Mouse (Mus musculus) urinary bladder, postnatal 36 days (tissue): ENCODE measurements around the gene Sema4a.

Experiments used
- DNase-seq, 2 experiments: peaks; one replicate each; pipeline ENCODE4 v3.0.0; 2022; ENCODE audit warnings: low spot score in 2 of 2, mixed read lengths in 1 of 2

The Sema4a gene

GRCm38 (mm10) chr3:88456313-88456712 lies 4.7 kb downstream of the Sema4a start:
- no peak for DNase-seq

DNA sequence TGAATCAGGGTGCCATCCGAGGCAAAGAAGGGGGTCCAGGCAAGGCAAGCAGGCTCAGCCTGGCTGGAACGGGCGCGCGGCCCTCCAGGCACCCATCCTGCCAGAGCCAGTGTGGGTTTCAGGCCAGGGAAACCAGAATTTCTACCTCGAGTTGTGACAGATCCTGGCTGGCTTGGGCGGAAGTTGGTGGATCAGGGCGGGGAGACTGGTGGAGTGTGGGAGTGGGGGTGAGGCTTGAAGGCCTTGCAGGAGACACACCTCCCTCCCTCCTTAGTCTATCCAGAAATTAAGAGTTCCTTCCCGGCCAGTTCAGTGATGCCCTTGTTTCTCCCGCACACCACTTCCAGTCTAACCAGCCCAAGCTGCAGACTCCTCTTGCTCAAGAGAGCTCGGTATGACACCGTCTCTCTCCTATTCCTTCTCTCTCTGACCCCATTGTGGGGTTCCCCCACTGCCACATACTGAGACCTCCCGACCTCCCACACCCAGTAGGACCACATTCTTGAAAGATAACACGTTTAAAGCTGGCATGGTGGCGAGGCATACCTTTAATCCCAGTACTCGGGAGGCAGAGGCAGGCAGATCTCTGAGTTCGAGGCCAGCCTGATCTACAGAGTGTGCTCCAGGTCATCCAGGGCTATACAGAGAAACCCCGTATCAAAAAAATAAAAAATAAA lies 5.3 kb downstream of the Sema4a start:
- peak; percentile 77 to 87 for DNase-seq

DNA sequence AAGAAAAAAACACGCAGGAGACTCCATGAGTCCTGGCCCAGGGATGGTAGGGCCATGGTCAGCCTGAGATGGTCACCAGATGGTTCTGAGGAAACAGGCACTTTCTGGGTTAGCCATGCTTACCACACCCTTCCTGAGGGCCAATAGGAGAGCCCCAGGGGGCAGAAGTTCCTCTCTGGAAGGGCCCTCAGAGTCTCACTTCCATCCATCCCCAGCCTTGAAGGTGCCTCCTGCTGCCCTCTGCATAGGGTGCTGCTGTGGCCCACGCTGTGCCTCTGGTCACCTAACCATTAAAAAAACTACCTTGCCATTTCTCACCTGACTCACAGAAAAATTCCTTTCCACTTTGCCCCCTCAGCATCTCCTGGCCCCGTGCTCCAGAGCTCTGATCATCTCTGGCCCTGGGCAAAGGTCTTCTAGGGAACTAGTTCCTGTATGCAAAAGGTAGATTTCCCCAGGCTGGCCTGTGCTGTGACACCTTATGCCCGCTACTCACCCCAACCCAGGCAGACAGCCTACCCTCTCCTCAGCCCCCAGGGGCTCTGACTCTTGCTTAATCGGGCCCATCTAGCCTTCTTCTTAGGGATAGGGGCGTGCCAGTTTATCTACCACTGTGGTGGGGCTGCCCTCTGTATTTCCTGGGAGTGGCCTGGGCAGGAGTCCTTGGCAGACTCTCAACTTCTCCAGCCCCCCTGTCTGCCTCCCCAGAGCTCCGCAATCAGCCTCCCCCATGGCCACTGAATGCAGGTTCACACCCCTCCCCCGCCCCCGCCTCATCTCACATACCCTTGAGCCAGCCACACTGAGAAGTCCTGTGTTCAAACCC lies 6.0 kb downstream of the Sema4a start:
- no peak for DNase-seq

DNA sequence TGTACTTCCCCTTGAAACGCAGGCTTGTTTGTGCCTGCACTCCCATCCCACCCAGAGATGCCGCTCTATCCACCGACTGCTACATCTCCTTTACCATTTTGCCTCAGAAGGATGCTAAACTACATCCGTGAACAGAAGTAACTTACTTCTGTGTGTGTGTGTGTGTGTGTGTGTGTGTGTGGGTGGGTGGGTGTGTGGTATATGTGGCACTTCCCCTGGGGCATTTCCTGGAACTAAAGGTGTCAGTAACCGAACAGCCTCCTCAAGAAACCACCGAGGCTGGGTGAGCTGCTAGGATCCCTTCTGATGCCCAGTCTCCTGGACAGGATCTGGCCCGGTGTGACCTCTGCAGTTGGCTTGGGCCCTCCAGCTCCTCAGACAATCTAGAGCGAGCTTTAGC lies 7.0 kb downstream of the Sema4a start:
- DNase-seq, result no peak

GRCm38 (mm10) chr3:88453369-88453768 lies 7.6 kb downstream of the Sema4a start:
- DNase-seq, result no peak

DNA sequence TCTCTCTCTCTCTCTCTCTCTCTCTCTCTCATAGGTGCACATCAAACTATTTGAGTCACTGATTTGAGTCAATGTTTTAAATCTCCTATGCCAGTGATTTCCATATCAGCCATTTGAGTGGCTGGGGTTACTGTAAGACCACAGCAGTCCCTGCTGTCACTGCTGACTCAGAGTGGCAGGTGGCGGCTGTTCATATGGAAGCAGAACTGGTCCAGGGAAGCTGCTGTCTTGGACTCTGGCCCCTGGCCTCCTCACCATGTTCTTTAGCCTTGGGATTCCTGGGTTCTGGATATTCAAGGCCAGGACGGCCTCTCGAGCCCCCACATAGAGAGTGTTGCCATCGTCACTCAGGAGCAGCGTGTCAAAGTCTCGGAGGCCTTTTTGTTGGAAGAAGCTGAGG lies 8.3 kb downstream of the Sema4a start:
- no peak for DNase-seq

DNA sequence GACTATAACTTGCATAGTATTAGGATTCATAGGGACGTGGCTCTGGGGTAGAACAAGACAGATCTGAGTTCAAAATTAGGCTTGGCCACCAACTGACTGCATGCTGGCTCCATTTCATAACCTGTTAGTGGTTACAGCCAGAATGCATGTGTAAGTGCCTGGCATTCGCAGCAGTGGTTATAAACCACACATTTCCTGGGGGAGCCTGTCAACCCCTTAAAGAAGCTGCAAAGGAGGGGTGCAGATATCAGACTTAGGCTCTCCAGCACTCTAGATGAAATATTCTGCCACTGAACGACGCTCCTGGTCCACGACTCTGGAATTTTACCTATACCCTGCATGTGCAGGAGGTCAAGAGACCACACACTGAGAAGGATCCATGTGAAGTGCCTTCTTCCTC lies 8.7 kb downstream of the Sema4a start:
- DNase-seq, result no peak

DNA sequence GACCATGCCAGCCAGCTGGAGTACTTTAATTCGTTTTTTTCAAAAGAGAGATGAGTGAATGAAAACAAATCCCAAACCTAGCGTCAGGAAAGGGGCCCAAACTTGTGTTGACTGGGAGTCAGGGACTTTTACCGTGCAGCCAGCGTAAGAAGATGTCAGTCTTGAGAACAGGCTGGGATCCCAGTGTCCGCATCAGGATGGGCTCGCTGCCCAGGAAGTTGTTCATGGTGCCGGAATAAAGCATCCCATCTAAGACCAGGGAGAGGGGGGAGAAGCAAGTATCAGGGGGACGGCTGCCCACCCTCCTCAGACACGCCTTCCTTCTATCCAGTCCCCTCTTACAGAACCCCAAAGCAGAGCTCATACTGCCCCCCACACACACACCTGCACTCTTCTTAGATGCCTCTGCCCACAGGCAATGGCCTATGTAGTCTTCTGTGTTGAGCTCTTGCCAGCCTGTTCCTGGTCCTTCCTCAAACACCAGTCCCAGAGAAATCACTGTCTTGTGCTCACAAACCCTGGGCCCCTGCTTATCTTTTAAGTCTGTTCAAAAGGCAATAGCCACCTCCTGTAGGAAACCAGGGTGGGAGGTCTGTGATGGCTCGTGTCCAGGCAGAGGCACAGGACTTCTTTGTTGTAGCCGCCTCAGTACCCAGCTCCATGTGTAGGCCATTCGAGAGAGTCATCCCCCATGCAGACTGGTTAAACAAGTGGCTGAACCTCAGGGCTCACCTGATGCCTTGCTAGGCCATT lies 10.4 kb downstream of the Sema4a start:
- DNase-seq, result no peak

DNA sequence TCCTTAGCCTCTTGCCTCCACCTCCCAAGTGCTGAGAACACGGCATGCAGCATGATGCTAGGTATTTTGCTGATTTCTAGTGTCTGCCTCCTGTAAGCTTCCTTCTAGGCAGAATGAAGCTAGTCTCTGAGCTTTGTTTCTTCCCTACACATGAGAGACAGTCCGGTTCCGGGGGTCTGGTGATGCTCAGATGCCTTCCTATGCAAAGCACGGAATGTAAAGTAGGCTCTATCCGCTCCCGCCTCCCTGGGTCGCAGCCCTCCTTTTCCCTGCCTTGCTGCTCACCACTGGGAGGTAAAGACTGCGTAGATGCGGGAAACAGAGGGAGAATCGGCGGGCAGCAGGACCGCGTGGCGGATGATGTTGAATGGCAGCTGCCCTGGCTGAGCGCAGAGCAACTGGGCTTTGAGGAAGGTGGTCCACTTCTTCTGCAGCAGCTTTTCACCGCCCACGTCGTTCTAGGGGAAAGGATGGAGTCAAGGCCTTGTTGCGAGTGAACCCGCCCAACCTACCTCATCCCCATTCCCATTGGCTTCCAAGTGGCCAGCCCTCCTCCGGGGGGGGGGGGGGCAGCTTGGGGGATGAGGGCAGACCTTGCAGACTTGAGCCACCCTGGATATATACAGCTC lies 11.5 kb downstream of the Sema4a start:
- no peak for DNase-seq

DNA sequence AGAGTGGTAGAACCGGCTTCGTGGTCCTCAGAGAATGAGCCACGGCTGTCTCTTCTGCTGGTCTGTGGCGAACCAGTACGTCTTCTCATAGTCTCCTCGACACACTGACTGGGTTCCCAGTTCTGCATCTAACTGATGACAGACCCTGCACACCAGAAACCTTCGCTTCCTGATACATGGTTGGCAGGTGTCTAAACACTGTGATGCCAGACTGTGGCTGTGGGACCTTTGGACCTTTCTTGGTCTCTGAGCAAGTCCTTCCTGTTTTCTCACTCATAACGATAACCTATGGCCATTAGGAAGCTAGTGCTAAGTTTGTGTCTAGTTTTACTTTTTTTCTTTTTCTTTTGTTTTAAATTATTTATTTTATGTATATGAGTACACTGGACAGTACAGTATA lies 12.5 kb downstream of the Sema4a start:
- peak in 1 of 2 experiments; percentile 48 for DNase-seq

DNA sequence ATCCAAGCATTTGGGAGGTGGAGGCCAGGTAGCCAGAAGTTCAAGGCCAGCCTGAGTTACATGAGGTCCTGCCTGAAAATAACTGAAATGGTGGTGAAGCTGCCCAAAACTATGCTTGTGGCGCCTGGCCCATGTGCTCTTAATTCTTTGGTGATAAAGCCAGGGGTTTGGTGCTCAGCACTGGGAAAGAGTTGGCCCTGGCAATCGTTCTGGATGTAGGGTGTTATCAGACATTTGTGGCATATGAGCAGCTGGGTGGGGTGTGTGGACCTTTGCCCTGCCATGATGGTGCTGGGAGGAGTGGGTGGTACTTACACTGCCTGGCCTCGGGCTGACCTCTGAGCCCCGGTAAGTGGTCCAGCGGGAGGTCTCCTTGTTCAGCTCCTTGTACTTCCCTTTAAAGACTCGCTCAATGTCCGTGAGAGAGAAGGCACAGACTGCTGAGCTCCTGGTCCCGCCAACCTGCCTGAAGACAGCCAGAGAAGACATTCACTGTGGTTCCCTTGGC lies 13.3 kb downstream of the Sema4a start:
- DNase-seq, result no peak

GRCm38 (mm10) chr3:88446471-88447123 lies 14.4 kb downstream of the Sema4a start:
- DNase-seq, result no peak

GRCm38 (mm10) chr3:88442888-88443287 lies 18.1 kb downstream of the Sema4a start:
- peak; percentile 51 to 62 for DNase-seq

DNA sequence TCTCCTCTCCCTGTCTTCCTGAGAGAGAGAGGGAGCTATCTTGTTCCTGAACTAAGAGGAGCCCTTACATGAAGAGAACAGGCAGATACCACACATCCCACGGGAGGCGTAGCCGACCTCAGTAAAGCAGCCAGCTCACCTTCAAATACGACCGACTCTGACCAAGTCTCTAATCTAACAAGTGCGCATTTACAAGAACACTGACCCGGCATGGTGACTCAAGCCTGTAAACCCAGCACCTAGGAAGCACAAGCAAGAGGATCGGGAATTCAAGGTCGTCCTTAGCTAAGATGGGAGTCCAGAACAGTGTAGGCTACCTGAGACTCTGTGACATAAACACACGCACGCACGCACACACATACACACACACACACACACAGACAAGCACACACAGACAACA lies 18.5 kb downstream of the Sema4a start:
- DNase-seq, result no peak

GRCm38 (mm10) chr3:88440500-88441381 lies 20.2 kb downstream of the Sema4a start:
- DNase-seq, result no peak

GRCm38 (mm10) chr3:88439582-88439981 lies 21.4 kb downstream of the Sema4a start:
- no peak for DNase-seq

DNA sequence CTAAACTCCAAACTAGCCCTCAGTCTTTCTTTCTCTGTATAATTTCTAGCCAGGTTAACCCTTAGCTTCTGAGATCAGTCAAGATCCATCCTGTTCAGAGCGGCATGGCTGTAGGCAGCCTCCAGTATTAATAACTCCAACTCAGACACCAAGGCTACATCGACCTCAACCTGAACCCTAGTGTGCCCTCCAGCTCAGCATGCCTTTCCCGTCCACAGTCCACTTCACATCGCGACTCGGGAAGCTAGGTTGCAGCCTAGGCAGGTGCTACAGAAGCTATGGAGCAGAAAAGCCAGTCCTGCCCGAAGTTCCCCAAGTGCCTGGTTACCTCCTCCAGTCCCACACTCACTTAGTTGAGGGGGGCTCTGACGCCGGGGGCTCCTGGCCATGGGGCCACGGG lies 23.5 kb downstream of the Sema4a start:
- no peak for DNase-seq

- no peak for DNase-seq
Observed at GRCm38 (mm10) chr3:88436395-88437201, 24.4 kb downstream of the Sema4a start.

DNA sequence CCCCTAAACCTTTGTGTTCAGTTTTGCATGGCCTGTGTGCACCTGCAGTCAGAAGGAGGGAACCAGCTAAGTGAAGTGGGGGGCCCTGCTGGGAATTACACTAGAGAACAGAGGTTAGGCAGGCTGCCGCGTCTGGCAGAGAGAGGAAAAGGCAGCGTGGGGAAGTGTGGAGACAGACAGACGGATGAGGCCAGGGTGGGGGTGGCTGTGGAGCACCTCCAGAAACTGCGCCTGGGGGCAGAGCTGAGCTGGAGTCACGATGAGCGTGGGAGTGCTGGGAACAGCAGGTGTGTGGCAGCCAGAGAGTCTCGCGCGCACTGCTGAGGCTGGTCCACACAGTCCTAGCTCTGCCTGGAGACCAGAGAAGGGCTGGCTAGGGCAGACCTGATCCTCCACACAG lies 25.5 kb downstream of the Sema4a start:
- DNase-seq, result no peak
